Mouse (Mus musculus) heart, postnatal 0 days (tissue): ENCODE measurements around the gene Hrh2.

Experiments used
- CTCF ChIP-seq: IDR thresholded peaks from 2 replicates; pipeline ENCODE4 v1.5.1; 2016; ENCODE audit warnings: antibody characterized with exemption, control low read depth, low read depth
- EP300 ChIP-seq: IDR thresholded peaks from 2 replicates; pipeline ENCODE4 v1.6.1; 2016; ENCODE audit warnings: antibody characterized with exemption, low read depth

GRCm38 (mm10) chr13:54143788-54144187, 48.1 kb upstream of the Hrh2 start:
- no peak for TF ChIP-seq CTCF
- no peak for TF ChIP-seq EP300
